Mouse (Mus musculus) limb, embryonic 14.5 days (tissue): ENCODE data around the gene Tiam1. TPM values are rescaled to one million over a fixed set of nuclear protein-coding genes. Genes with fewer than 3 reads are reported as not detected.

ENCODE experiments used
- ATAC-seq: fragments of 200-750 bp; cut with Nextera tagmentation; 2 replicates; pipeline ENCODE4 v1.8.0; 2017; ENCODE audit warnings: low read depth, moderate number of reproducible peaks, moderate TSS enrichment; ENCODE audit not compliant: low FRiP score
- DNase-seq: peaks from one replicate; pipeline ENCODE4 v3.0.0-alpha.2; 2015; ENCODE audit warnings: low spot score
- H3K27ac ChIP-seq: fragments of 300-500 bp; sonication (generic); replicated peaks from 2 replicates; pipeline ENCODE4 v1.5.1; 2014; ENCODE audit warnings: low read depth, mild to moderate bottlenecking, low read length, moderate library complexity, mixed read lengths
- H3K27me3 ChIP-seq: fragments of 300-500 bp; sonication (generic); 2 replicates; pipeline ENCODE4 v1.6.1; 2014; ENCODE audit warnings: low read length, mixed read lengths; ENCODE audit not compliant: control insufficient read depth, insufficient read depth
- H3K36me3 ChIP-seq: fragments of 300-500 bp; sonication (generic); 2 replicates; pipeline ENCODE4 v1.6.1; 2014; ENCODE audit warnings: mild to moderate bottlenecking, low read length, moderate library complexity, mixed read lengths; ENCODE audit not compliant: control insufficient read depth, insufficient read depth
- H3K4me1 ChIP-seq: fragments of 300-500 bp; sonication (generic); 2 replicates; pipeline ENCODE4 v1.6.1; 2014; ENCODE audit warnings: antibody characterized with exemption, low read length, mixed read lengths; ENCODE audit not compliant: control insufficient read depth, insufficient read depth
- H3K4me2 ChIP-seq: fragments of 300-500 bp; sonication (generic); replicated peaks from 2 replicates; pipeline ENCODE4 v1.6.1; 2014; ENCODE audit warnings: low read depth, mild to moderate bottlenecking, low read length, moderate library complexity; ENCODE audit not compliant: severe bottlenecking
- H3K4me3 ChIP-seq: fragments of 300-500 bp; sonication (generic); replicated peaks from 2 replicates; pipeline ENCODE4 v1.5.1; 2014; ENCODE audit warnings: low read length
- H3K9ac ChIP-seq: fragments of 300-500 bp; sonication (generic); 2 replicates; pipeline ENCODE4 v1.6.1; 2014; ENCODE audit warnings: mild to moderate bottlenecking, low read depth, low read length, moderate library complexity; ENCODE audit not compliant: severe bottlenecking
- H3K9me3 ChIP-seq: fragments of 300-500 bp; sonication (generic); 2 replicates; pipeline ENCODE4 v1.6.1; 2016; ENCODE audit warnings: low read length; ENCODE audit not compliant: control insufficient read depth
- POLR2A ChIP-seq: fragments of 200-500 bp; IDR thresholded peaks from 2 replicates; pipeline ENCODE4 v1.8.0; 2012; ENCODE audit warnings: inconsistent platforms, mild to moderate bottlenecking, moderate library complexity, borderline replicate concordance; ENCODE audit not compliant: insufficient read depth, insufficient read length; ENCODE audit errors: extremely low read depth
- WGBS: fragments of 180-500 bp; shearing (Covaris S2); extraction: QIAGEN DNeasy Blood & Tissue Kit; methylation state at CpG from one replicate; pipeline ENCODE4 v1.1.7; 2014; 5-methylcytosine and 5-hydroxymethylcytosine counted together
- polyA plus RNA-seq, 2 experiments: library from polyadenylated mRNA; depleted of rRNA in 1 of 2; stranded (reverse) in 1 of 2; unstranded in 1 of 2; fragments of >200 nt; fragmentation: Nextera tagmentation in 1 of 2; extraction: Ambion mirVana in 1 of 2; gene quantifications; 2 replicates each; pipeline versions ENCODE4 v1.2.1 to v1.2.3; 2012 to 2014

Tiam1 gene
- polyA plus RNA-seq, 2 experiments = 22.4 to 54.9 TPM

GRCm38 (mm10) chr16:89865136-89865535 lies 278.4 kb downstream of the Tiam1 start:
- no peak overlapping the region for H3K27ac ChIP-seq
- H3K27me3 ChIP-seq = no peaks in the 10 kb centered on the region
- DNase-seq (no peak), ATAC-seq (no peak)
- no peak overlapping the region for H3K4me3 ChIP-seq
- H3K9ac ChIP-seq = no peak overlapping the region
- H3K36me3 ChIP-seq = peaks cover 20% of the 10 kb centered on the region
- no peak for TF ChIP-seq POLR2A
- no peak overlapping the region for H3K4me2 ChIP-seq
- H3K9me3 ChIP-seq = no peaks in the 10 kb centered on the region
- 72% methylated on average over 17 of the region's 17 CpGs for WGBS
- H3K4me1 ChIP-seq = 0 out of 2 replicates have a peak, but pooled peaks cover 7% of the 10 kb centered on the region

GRCm38 (mm10) chr16:89864710-89865109 lies 278.9 kb downstream of the Tiam1 start:
- H3K4me3 ChIP-seq = no peak overlapping the region
- 83% methylated on average over 3 of the region's 3 CpGs for WGBS
- H3K27ac ChIP-seq = no peak overlapping the region
- H3K9ac ChIP-seq = no peak overlapping the region
- ATAC-seq (no peak), DNase-seq (no peak)
- H3K27me3 ChIP-seq = no peaks in the 10 kb centered on the region
- 0 out of 2 replicates have a peak, but pooled peaks cover 7% of the 10 kb centered on the region for H3K4me1 ChIP-seq
- H3K9me3 ChIP-seq = no peaks in the 10 kb centered on the region
- TF ChIP-seq POLR2A = no peak
- H3K36me3 ChIP-seq = peaks cover 25% of the 10 kb centered on the region
- H3K4me2 ChIP-seq = no peak overlapping the region

GRCm38 (mm10) chr16:89863264-89863663 lies 280.3 kb downstream of the Tiam1 start:
- no peak overlapping the region for H3K4me3 ChIP-seq
- DNase-seq (no peak), ATAC-seq (no peak)
- peaks cover 38% of the 10 kb centered on the region for H3K36me3 ChIP-seq
- H3K4me2 ChIP-seq = no peak overlapping the region
- H3K27ac ChIP-seq = no peak overlapping the region
- no peaks in the 10 kb centered on the region for H3K27me3 ChIP-seq
- H3K4me1 ChIP-seq = 0 out of 2 replicates have a peak, but pooled peaks cover 7% of the 10 kb centered on the region
- no peak for TF ChIP-seq POLR2A
- no peak overlapping the region for H3K9ac ChIP-seq
- H3K9me3 ChIP-seq = no peaks in the 10 kb centered on the region
- WGBS = 90% methylated on average over 5 of the region's 5 CpGs

DNA sequence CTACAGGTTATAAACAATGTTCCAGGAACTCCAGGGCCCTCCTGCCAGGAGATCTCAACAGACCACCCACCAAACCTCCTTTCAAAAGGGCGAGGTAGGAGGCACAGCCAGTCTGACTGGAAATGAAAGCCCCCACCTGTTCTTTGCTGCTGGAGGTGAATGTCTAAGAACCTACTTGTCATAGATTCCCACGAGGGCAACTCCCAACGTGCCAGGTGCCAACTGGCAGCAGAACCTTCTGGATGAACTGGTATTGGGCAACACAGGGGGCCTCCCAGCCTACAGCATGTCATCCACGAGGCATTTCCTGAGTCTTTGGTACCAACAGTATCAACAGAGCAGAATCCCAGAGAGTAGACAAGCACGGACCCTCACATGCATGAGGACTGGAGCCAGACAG lies 282.0 kb downstream of the Tiam1 start:
- Histone ChIP-seq H3K4me3 (no peak overlapping the region), H3K27ac (no peak overlapping the region), H3K27me3 (no peaks in the 10 kb centered on the region), H3K36me3 (peaks cover 30% of the 10 kb centered on the region), H3K9me3 (no peaks in the 10 kb centered on the region), H3K4me2 (no peak overlapping the region), H3K4me1 (0 out of 2 replicates have a peak, but pooled peaks cover 7% of the 10 kb centered on the region), H3K9ac (no peak overlapping the region)
- WGBS = 50% methylated on average over 5 of the region's 5 CpGs
- TF ChIP-seq POLR2A = no peak
- DNase-seq (no peak), ATAC-seq (no peak)

DNA sequence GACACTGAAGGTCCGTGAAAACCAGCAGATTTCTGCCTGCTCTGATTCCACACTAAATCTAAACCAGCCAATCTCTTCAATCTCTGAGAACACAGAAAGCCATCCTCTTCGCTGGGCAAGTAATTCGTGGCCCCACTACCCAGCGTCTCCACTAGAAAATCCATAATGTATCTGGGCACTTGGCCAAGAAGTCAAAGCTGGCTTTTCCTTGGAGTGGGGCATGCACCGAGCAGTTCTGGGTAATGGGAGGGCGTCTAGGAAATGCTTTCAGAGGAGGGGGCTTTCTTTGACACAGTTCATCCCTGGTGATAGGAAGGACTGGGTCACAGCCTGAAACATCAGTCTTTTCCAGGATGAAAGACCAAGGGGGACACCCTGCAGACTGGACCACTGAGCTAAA lies 282.9 kb downstream of the Tiam1 start:
- WGBS = 47% methylated on average over 6 of the region's 6 CpGs
- Histone ChIP-seq H3K36me3 (peaks cover 33% of the 10 kb centered on the region), H3K9ac (no peak overlapping the region), H3K9me3 (no peaks in the 10 kb centered on the region), H3K4me3 (no peak overlapping the region), H3K4me1 (0 out of 2 replicates have a peak, but pooled peaks cover 7% of the 10 kb centered on the region), H3K4me2 (no peak overlapping the region), H3K27me3 (no peaks in the 10 kb centered on the region), H3K27ac (no peak overlapping the region)
- ATAC-seq (0 out of 2 replicates have a peak, but pooled peaks have one; percentile 34), DNase-seq (no peak)
- no peak for TF ChIP-seq POLR2A

GRCm38 (mm10) chr16:89857666-89858065 lies 285.9 kb downstream of the Tiam1 start:
- WGBS = 82% methylated on average over 3 of the region's 3 CpGs
- TF ChIP-seq POLR2A = no peak

More at GRCm38 (mm10) chr16:89857666-89858065, 285.9 kb downstream of the Tiam1 start:
- H3K9ac ChIP-seq = no peak overlapping the region
- DNase-seq = no peak
- H3K36me3 ChIP-seq = peaks cover 39% of the 10 kb centered on the region
- H3K4me3 ChIP-seq = no peak overlapping the region
- 0 out of 2 replicates have a peak, but pooled peaks cover 7% of the 10 kb centered on the region for H3K4me1 ChIP-seq
- no peak for ATAC-seq
- no peaks in the 10 kb centered on the region for H3K9me3 ChIP-seq
- H3K27ac ChIP-seq = no peak overlapping the region
- H3K27me3 ChIP-seq = no peaks in the 10 kb centered on the region
- H3K4me2 ChIP-seq = no peak overlapping the region
